Mouse (Mus musculus) midbrain, embryonic 16.5 days (tissue): ENCODE results near the gene Tdrd9. TPM values are rescaled to one million over a fixed set of nuclear protein-coding genes. Genes with fewer than 3 reads are reported as not detected.

ENCODE experiments used
- ATAC-seq: fragments of 200-750 bp; cut with Nextera tagmentation; 2 replicates; pipeline ENCODE4 v1.8.0; 2017; ENCODE audit warnings: moderate TSS enrichment
- H3K27ac ChIP-seq: fragments of 300-500 bp; sonication (generic); 2 replicates; pipeline ENCODE4 v1.5.1; 2014; ENCODE audit warnings: mild to moderate bottlenecking, low read length, mixed read lengths
- H3K27me3 ChIP-seq: fragments of 300-500 bp; sonication (generic); 2 replicates; pipeline ENCODE4 v1.6.1; 2014; ENCODE audit warnings: low read depth, low read length, mixed read lengths; ENCODE audit not compliant: control insufficient read depth, insufficient read depth
- H3K36me3 ChIP-seq: fragments of 300-500 bp; sonication (generic); 2 replicates; pipeline ENCODE4 v1.6.1; 2014; ENCODE audit warnings: mild to moderate bottlenecking, low read length, moderate library complexity, mixed read lengths; ENCODE audit not compliant: control insufficient read depth, insufficient read depth
- H3K4me1 ChIP-seq: fragments of 300-500 bp; sonication (generic); 2 replicates; pipeline ENCODE4 v1.6.1; 2014; ENCODE audit warnings: mild to moderate bottlenecking, low read length, mixed read lengths; ENCODE audit not compliant: control insufficient read depth, insufficient read depth
- H3K4me2 ChIP-seq: fragments of 300-500 bp; sonication (generic); 2 replicates; pipeline ENCODE4 v1.6.1; 2014; ENCODE audit warnings: mild to moderate bottlenecking, low read length, mixed read lengths
- H3K4me3 ChIP-seq: fragments of 300-500 bp; sonication (generic); 2 replicates; pipeline ENCODE4 v1.5.1; 2014; ENCODE audit warnings: low read depth, mild to moderate bottlenecking, low read length, moderate library complexity, mixed read lengths
- H3K9ac ChIP-seq: fragments of 300-500 bp; sonication (generic); 2 replicates; pipeline ENCODE4 v1.6.1; 2014; ENCODE audit warnings: low read depth, low read length, mixed read lengths
- H3K9me3 ChIP-seq: fragments of 300-500 bp; sonication (generic); replicated peaks from 2 replicates; pipeline ENCODE4 v1.6.1; 2014; ENCODE audit warnings: mild to moderate bottlenecking, low read length, mixed read lengths; ENCODE audit not compliant: control insufficient read depth, poor library complexity, severe bottlenecking
- WGBS: fragments of 180-500 bp; shearing (Covaris S2); extraction: QIAGEN DNeasy Blood & Tissue Kit; methylation state at CpG from one replicate; pipeline ENCODE4 v1.1.7; 2014; 5-methylcytosine and 5-hydroxymethylcytosine counted together
- polyA plus RNA-seq: library from polyadenylated mRNA; unstranded; fragments of >200 nt; fragmentation: Nextera tagmentation; extraction: Ambion mirVana; gene quantifications from 2 replicates; pipeline ENCODE4 v1.2.1, GENCODE M21; 2015

Gene Tdrd9
- polyA plus RNA-seq, 1 experiment from 2014 or later: 0.29 TPM

DNA sequence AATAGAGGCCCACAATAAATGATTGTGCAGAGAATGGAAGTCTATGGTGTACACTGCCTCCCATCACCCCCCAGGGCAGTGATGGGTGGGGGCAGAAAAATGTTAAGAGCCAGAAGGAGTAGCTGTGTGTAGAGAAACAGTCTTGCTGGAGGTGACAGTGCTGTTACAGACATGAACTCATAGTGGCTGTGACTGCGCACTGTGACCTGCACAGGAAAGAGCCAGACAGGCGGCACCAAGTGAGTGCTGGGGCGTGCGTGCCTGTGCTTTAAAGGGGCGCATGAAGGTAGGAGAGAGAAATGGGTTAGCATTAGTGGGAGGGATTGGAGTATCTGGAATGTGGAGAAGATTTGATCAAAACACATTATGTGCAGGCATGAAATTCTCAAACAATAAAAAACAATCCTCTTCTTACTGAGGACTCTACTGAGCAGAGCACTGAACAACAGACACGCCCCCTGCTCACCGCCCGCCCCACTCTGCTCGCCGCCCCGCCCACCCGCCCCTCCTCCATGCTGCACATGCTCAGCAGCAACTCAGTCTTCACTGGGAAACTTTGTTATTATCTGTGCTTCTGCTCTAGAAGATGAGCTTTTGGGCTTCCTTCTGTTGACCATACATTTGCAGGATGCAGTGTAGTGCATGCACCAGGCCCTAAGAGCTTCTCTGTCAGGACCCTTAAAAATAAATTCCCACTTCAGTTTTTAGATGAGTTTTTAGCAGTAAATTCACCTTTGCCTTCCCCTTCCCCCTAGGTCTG is 41.3 kb downstream of the Tdrd9 start:
- no peaks in the 10 kb centered on the region for H3K27me3 ChIP-seq
- peak overlapping the region; percentile 9; the same call in 1 of the 2 replicates for H3K4me3 ChIP-seq
- peak overlapping the region; percentile 46 for H3K4me2 ChIP-seq
- 0 out of 2 replicates have a peak, but pooled peaks cover 3% of the 10 kb centered on the region for H3K9me3 ChIP-seq
- H3K36me3 ChIP-seq: no peaks in the 10 kb centered on the region
- H3K4me1 ChIP-seq: peaks cover 8% of the 10 kb centered on the region
- no peak overlapping the region for H3K9ac ChIP-seq
- peak; percentile 82 for ATAC-seq
- WGBS: 24% methylated on average over 11 of the region's 12 CpGs
- no peak overlapping the region for H3K27ac ChIP-seq

DNA sequence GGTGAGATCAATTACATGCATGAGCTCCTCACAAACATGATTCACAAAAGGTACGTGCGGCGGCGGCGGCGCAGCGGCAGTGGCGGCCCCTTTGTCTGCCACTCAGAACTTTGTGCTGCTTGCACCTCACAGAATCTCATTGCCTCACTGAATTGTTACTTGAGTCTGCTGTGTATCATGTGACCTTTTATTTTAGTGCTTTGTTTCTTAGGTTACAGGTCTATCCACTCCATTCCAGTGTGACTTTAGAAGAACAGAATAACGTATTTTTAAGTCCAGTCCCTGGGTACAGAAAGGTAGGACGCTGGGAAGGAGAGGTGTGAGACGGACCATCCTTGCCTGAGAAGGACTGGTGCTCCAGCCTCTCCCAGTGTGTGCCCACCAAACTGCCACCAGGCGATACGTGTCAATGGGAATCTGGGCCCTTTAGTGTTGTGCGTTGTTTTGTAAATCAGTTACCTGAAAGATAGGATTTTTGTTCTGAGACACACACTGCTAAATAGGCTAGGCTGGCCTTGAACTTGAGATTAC is 42.0 kb downstream of the Tdrd9 start:
- WGBS: 8% methylated on average over 14 of the region's 14 CpGs
- Histone ChIP-seq H3K4me2 (peak overlapping the region; percentile 46), H3K27me3 (no peaks in the 10 kb centered on the region), H3K9ac (no peak overlapping the region), H3K4me1 (peaks cover 8% of the 10 kb centered on the region), H3K27ac (0 out of 2 replicates have a peak overlapping the region, but pooled peaks have one; percentile 29), H3K4me3 (peak overlapping the region; percentile 9; the same call in 1 of the 2 replicates), H3K36me3 (no peaks in the 10 kb centered on the region), H3K9me3 (0 out of 2 replicates have a peak, but pooled peaks cover 3% of the 10 kb centered on the region)
- no peak for ATAC-seq

DNA sequence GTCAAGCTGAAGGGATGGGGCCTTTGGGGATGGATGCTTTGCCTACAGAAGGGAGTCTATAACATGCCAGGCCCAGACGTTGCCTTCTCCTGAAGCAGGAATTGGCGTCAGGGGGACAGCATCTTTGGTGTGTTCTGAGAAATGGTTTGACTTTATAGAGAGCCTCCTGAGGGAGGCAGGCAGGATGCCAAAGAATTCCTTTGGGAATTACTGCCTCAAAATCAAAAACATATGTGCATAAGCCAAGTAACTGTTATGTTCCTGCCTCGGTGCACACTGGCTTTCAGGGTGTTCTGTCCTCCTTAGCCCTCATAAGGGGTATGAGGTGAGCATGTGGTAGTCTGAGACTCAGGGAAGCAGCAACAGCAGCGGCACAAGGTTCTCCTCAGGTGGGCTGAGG is 45.0 kb downstream of the Tdrd9 start:
- no peak overlapping the region for H3K4me2 ChIP-seq
- no peak overlapping the region for H3K9ac ChIP-seq
- no peaks in the 10 kb centered on the region for H3K36me3 ChIP-seq
- no peaks in the 10 kb centered on the region for H3K27me3 ChIP-seq
- H3K9me3 ChIP-seq: 0 out of 2 replicates have a peak, but pooled peaks cover 6% of the 10 kb centered on the region
- 88% methylated on average over 4 of the region's 4 CpGs for WGBS
- ATAC-seq: no peak
- H3K27ac ChIP-seq: no peak overlapping the region
- no peak overlapping the region for H3K4me3 ChIP-seq
- H3K4me1 ChIP-seq: peaks cover 8% of the 10 kb centered on the region

DNA sequence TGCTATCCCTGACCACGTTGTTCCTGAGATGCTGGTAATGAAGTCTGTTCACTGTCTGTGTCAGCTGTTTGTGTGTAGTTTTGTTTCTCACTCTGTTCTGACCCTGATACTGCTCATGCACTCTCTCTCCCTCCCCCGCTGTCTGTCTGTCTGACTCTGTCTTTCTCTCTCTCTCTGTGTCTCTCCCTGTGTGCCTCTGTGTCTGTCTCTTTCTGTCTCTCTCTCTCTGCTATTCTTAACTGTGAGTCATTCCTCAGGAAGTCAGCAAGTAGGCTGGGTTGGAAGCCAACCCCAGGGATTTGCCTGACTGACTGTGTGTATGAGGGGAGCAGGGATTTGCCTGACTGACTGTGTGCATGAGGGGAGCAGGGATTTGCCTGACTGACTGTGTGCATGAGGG is 51.9 kb downstream of the Tdrd9 start:
- H3K27me3 ChIP-seq: no peaks in the 10 kb centered on the region
- H3K27ac ChIP-seq: no peak overlapping the region
- H3K4me3 ChIP-seq: no peak overlapping the region
- no peak overlapping the region for H3K4me2 ChIP-seq
- H3K9me3 ChIP-seq: peaks cover 8% of the 10 kb centered on the region; the same call in 1 of the 2 replicates
- H3K4me1 ChIP-seq: no peaks in the 10 kb centered on the region
- H3K36me3 ChIP-seq: no peaks in the 10 kb centered on the region
- 88% methylated on average over 2 of the region's 2 CpGs for WGBS
- H3K9ac ChIP-seq: no peak overlapping the region
- no peak for ATAC-seq

DNA sequence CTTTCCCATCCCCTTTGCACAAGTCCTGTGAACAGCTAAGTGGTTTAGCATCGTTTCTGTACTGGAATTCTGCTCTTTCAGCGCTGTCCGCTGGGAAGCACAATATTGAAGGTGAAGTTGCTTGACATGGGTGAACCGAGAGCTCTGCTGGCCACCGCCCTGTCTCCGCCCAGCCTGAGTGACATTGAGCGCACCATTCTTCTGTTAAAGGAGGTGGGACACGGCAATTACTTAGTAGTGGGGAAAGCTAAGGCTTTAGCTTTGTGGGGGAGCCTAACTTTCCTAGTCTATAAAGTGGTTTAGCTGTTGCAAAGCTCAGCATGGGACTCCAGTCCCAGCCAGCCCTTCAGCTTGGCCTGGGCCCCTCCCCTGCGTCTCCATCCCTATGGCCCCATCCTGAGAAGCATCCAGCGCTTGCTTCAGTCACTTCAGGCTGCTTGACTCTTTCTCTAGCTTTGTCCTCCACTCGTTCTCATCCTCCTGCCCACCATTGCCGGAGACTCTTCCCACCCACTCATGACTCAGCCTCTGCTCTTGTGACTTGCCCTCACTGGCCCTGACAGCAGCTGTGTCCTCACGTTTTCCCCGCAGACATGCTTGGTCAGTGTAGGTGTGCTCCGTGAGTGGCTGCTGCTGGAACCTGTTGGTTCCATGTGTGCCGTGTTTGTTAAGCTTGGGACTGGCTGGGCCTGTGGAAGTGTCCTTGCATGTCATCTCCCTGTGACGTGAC is 53.4 kb downstream of the Tdrd9 start:
- no peak overlapping the region for H3K27ac ChIP-seq
- 75% methylated on average over 17 of the region's 17 CpGs for WGBS
- no peak overlapping the region for H3K9ac ChIP-seq
- H3K9me3 ChIP-seq: peaks cover 8% of the 10 kb centered on the region; the same call in 1 of the 2 replicates
- H3K27me3 ChIP-seq: no peaks in the 10 kb centered on the region
- H3K4me3 ChIP-seq: no peak overlapping the region
- no peak overlapping the region for H3K4me2 ChIP-seq
- H3K36me3 ChIP-seq: no peaks in the 10 kb centered on the region
- ATAC-seq: no peak
- no peaks in the 10 kb centered on the region for H3K4me1 ChIP-seq

DNA sequence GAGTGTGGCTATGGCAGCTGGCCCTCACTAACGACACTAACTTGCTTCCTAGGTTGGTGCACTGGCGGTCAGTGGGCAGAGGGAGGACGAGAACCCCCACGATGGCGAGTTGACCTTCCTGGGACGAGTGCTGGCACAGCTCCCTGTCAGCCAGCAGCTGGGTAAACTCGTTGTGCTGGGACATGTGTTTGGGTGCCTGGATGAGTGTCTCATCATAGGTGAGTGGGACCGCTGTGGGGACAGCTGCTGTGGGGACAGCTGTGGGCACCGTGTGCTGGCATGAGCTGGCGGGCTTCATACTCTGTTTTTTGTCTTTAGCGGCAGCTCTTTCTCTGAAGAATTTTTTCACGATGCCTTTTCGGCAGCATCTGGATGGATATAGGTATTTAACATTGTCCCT is 54.1 kb downstream of the Tdrd9 start:
- Histone ChIP-seq H3K27me3 (no peaks in the 10 kb centered on the region), H3K4me1 (no peaks in the 10 kb centered on the region), H3K4me3 (no peak overlapping the region), H3K9me3 (peaks cover 8% of the 10 kb centered on the region; the same call in 1 of the 2 replicates), H3K36me3 (no peaks in the 10 kb centered on the region), H3K27ac (no peak overlapping the region), H3K4me2 (no peak overlapping the region), H3K9ac (no peak overlapping the region)
- ATAC-seq: no peak
- WGBS: 94% methylated on average over 13 of the region's 13 CpGs

DNA sequence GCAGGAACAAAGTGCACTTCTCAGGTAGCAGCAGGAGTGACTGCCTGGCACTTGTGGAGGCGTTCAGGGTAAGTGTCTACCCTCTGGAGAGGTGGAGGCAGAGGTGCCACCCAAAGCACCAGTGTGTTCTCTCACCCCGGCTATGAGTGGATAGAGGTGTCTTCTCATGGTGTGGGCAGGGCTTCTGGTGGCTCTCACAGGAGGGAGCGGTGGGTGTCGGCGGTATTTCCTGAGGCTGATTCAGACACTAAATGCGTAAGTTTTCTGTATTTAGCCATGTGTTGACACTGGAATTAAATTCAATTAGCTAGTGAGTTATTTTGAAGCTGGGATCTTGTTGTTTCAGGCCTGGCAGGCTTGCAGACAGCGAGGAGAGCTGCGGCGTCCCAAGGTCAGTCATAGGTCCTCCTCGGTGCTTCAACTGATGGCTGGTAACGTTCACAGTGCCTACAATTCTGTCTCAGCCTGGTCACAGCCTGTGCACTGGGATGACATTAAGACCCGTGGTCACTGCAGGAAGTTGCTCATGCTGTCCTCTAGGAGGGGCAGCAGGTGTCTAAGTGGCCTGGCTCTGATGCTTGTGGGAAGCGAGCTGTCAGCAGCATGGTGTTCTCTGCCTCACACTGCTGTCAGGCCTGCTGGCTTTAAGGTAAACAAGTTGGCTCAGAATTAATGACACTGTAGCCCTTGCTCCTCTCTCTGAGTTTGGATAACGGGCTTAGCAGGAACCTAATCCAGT is 54.7 kb downstream of the Tdrd9 start:
- no peak overlapping the region for H3K4me2 ChIP-seq
- no peak for ATAC-seq
- no peak overlapping the region for H3K4me3 ChIP-seq
- H3K4me1 ChIP-seq: no peaks in the 10 kb centered on the region
- no peaks in the 10 kb centered on the region for H3K36me3 ChIP-seq
- 85% methylated on average over 14 of the region's 14 CpGs for WGBS
- no peak overlapping the region for H3K9ac ChIP-seq
- no peak overlapping the region for H3K27ac ChIP-seq
- H3K9me3 ChIP-seq: peaks cover 8% of the 10 kb centered on the region; the same call in 1 of the 2 replicates
- H3K27me3 ChIP-seq: no peaks in the 10 kb centered on the region

DNA sequence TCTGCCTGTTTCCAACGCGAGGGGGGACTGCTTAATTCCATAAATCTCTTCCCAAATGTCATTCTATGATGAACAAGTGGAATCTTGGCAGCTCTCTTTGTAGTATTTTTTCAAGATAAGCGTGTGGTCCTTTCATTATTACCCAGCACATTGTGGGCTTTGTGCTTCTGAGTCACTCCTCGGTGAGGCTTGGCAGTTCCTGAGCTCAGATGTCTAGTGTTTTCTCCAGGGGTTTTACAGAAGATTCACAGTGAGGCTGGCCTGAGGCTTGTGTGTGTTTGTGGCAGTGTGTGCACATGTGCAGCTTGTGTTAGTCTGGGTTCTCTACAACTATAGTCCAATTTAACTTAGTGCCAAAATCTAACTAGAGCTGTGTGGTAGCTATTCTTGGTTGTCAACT is 56.0 kb downstream of the Tdrd9 start:
- no peak overlapping the region for H3K9ac ChIP-seq
- no peaks in the 10 kb centered on the region for H3K4me1 ChIP-seq
- H3K9me3 ChIP-seq: no peaks in the 10 kb centered on the region; the same call in 1 of the 2 replicates
- no peak overlapping the region for H3K4me3 ChIP-seq
- no peak for ATAC-seq
- WGBS: 67% methylated on average over 4 of the region's 4 CpGs
- H3K27me3 ChIP-seq: no peaks in the 10 kb centered on the region
- no peaks in the 10 kb centered on the region for H3K36me3 ChIP-seq
- H3K4me2 ChIP-seq: no peak overlapping the region
- H3K27ac ChIP-seq: no peak overlapping the region
